Mouse (Mus musculus) heart, postnatal 0 days (tissue): ENCODE measurements around the gene Zeb2. TPM values are rescaled to one million over a fixed set of nuclear protein-coding genes. Genes with fewer than 3 reads are reported as not detected.

Experiments used
- ATAC-seq: fragments of 200-750 bp; cut with Nextera tagmentation; 2 replicates; pipeline ENCODE4 v1.8.0; 2017; ENCODE audit warnings: low read depth, moderate number of reproducible peaks, moderate library complexity; ENCODE audit not compliant: insufficient read depth
- DNase-seq: peaks from one replicate; pipeline ENCODE4 v3.0.0-alpha.2; 2016; ENCODE audit warnings: low spot score
- H3K27ac ChIP-seq: fragments of 300-500 bp; sonication (generic); 2 replicates; pipeline ENCODE4 v1.5.1; 2014; ENCODE audit warnings: low read depth, mild to moderate bottlenecking
- H3K27me3 ChIP-seq: fragments of 300-500 bp; sonication (generic); 2 replicates; pipeline ENCODE4 v1.6.1; 2014; ENCODE audit warnings: low read length, mixed read lengths; ENCODE audit not compliant: control insufficient read depth, insufficient read depth
- H3K36me3 ChIP-seq: fragments of 300-500 bp; sonication (generic); replicated peaks from 2 replicates; pipeline ENCODE4 v1.6.1; 2014; ENCODE audit warnings: low read length, mixed read lengths; ENCODE audit not compliant: control insufficient read depth, insufficient read depth
- H3K4me1 ChIP-seq: fragments of 300-500 bp; sonication (generic); 2 replicates; pipeline ENCODE4 v1.6.1; 2014; ENCODE audit warnings: antibody characterized with exemption; ENCODE audit not compliant: control insufficient read depth, insufficient read depth
- H3K4me2 ChIP-seq: fragments of 300-500 bp; sonication (generic); 2 replicates; pipeline ENCODE4 v1.6.1; 2014; ENCODE audit warnings: low read depth, mild to moderate bottlenecking, low read length, moderate library complexity
- H3K4me3 ChIP-seq: fragments of 300-500 bp; sonication (generic); 2 replicates; pipeline ENCODE4 v1.5.1; 2014; ENCODE audit warnings: low read depth, low read length
- H3K9ac ChIP-seq: fragments of 300-500 bp; sonication (generic); replicated peaks from 2 replicates; pipeline ENCODE4 v1.6.1; 2014; ENCODE audit warnings: low read depth, low read length, mixed read lengths
- H3K9me3 ChIP-seq: fragments of 300-500 bp; sonication (generic); replicated peaks from 2 replicates; pipeline ENCODE4 v1.6.1; 2016; ENCODE audit warnings: low read length; ENCODE audit not compliant: control insufficient read depth
- CTCF ChIP-seq: IDR thresholded peaks from 2 replicates; pipeline ENCODE4 v1.5.1; 2016; ENCODE audit warnings: antibody characterized with exemption, control low read depth, low read depth
- EP300 ChIP-seq: IDR thresholded peaks from 2 replicates; pipeline ENCODE4 v1.6.1; 2016; ENCODE audit warnings: antibody characterized with exemption, low read depth
- WGBS: fragments of 180-500 bp; shearing (Covaris S2); extraction: QIAGEN DNeasy Blood & Tissue Kit; methylation state at CpG from one replicate; pipeline ENCODE4 v1.1.7; 2014; 5-methylcytosine and 5-hydroxymethylcytosine counted together
- polyA plus RNA-seq: library from polyadenylated mRNA; unstranded; fragments of >200 nt; fragmentation: Nextera tagmentation; extraction: Ambion mirVana; gene quantifications from 2 replicates; pipeline ENCODE4 v1.2.1, GENCODE M21; 2015
- total RNA-seq: library from RNA; depleted of rRNA; stranded (reverse); fragments of >200 nt; gene quantifications from 2 replicates; pipeline ENCODE4 v1.2.3, GENCODE M21; 2014; ENCODE audit warnings: low replicate concordance

Zeb2 gene
- total and polyA plus RNA-seq, 2 experiments from 2014 or later = 13.4 to 41.2 TPM

DNA sequence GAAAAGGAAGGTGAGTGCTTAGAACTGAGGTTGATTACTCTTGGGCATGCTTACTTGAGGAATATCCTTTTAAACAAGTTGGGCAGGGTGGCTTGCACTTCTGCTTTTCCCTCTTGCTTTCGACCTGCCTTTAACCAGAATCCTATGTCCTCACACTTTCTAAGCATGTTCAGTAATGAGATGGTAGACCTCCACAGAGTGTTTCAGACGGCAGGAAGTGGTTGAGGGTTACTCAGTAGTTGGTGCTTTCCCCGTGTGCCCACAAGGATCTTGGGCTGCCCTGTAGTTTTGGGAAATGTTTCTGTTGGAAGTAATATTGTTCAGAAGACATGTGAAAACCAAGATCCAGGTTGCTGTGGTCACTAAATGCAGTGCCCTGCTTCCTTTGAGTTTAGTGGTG, 135.5 kb downstream of the Zeb2 start:
- Histone ChIP-seq H3K4me3 (no peak overlapping the region), H3K27me3 (no peaks in the 10 kb centered on the region), H3K36me3 (no peaks in the 10 kb centered on the region), H3K9me3 (no peaks in the 10 kb centered on the region), H3K9ac (no peak overlapping the region), H3K27ac (no peak overlapping the region), H3K4me1 (peaks cover 14% of the 10 kb centered on the region; the same call in 1 of the 2 replicates), H3K4me2 (no peak overlapping the region)
- DNase-seq (no peak), ATAC-seq (no peak)
- no peak for TF ChIP-seq CTCF
- no peak for TF ChIP-seq EP300
- WGBS = 75% methylated on average over 3 of the region's 3 CpGs

DNA sequence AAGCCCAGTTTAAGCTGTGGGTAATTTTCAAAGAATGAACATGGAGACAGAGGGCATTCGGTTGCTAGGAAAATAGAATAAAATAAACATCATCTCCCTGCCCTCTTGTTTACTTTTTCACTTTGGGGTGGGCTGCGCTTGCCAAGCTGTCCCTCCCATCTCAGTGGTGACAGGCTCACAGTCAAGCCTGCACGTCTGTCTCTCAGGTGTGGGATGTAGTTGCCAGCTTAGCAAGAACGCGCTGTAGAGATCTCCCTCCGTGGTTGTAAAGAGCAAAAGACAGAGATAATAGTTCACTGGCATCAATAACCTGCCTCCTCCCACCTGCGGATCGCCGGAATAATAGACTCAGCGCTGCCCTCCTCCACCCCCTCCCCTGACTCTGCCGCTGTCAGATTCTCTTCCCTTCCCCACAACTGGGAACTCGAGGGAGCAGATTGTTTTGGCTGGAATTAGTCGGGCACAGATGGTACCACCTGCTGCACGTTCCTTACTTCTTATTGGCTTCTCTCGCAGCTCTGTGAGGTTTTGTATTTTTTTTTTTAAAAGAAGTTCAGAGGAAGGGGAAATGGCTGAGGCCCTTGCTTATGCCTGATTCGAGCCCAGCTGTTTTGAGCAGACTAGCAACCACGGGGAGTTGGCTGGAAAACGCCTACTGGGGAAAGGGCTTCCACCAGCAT, 138.0 kb downstream of the Zeb2 start:
- DNase-seq (no peak), ATAC-seq (no peak)
- no peak for TF ChIP-seq CTCF
- no peak for TF ChIP-seq EP300
- no peaks in the 10 kb centered on the region for H3K27me3 ChIP-seq
- H3K4me2 ChIP-seq = peak overlapping the region; percentile 74
- 9% methylated on average over 18 of the region's 18 CpGs for WGBS
- peak overlapping the region; percentile 44 for H3K4me3 ChIP-seq
- peak overlapping the region; percentile 6; the same call in 1 of the 2 replicates for H3K27ac ChIP-seq
- no peaks in the 10 kb centered on the region for H3K9me3 ChIP-seq
- no peaks in the 10 kb centered on the region for H3K36me3 ChIP-seq
- peaks cover 11% of the 10 kb centered on the region; the same call in 1 of the 2 replicates for H3K4me1 ChIP-seq
- H3K9ac ChIP-seq = peak overlapping the region; percentile 31

DNA sequence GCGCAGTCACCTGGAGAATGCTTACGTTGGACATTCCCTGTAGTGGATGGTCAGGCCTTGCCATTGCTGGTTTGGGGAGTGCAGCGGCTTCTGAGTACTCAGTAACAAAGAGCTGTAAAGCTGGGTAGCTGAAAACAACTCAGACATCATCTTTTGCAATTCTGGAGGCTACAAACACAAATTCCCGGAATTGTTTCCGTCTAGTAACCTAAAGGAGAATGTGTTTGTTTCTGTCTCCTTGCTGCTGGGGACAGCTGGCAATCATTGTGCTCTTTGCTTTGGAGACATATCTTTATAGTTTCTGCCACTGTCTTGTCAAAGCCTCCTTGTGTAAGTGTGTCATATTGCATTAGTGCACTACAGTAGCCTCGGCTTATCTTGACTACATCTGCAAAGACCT, 139.2 kb downstream of the Zeb2 start:
- no peak for ATAC-seq
- TF ChIP-seq CTCF (no peak), EP300 (no peak)
- Histone ChIP-seq H3K4me3 (no peak overlapping the region), H3K27ac (no peak overlapping the region), H3K36me3 (no peaks in the 10 kb centered on the region), H3K4me2 (no peak overlapping the region), H3K27me3 (no peaks in the 10 kb centered on the region), H3K9ac (no peak overlapping the region), H3K4me1 (peaks cover 11% of the 10 kb centered on the region; the same call in 1 of the 2 replicates), H3K9me3 (no peaks in the 10 kb centered on the region)
- WGBS = 79% methylated on average over 6 of the region's 6 CpGs
- no peak for DNase-seq

GRCm38 (mm10) chr2:44977556-44977955, 139.6 kb downstream of the Zeb2 start:
- no peaks in the 10 kb centered on the region for H3K36me3 ChIP-seq
- ATAC-seq (no peak), DNase-seq (no peak)
- no peaks in the 10 kb centered on the region for H3K27me3 ChIP-seq
- H3K27ac ChIP-seq = no peak overlapping the region
- TF ChIP-seq CTCF (no peak), EP300 (no peak)
- H3K9me3 ChIP-seq = no peaks in the 10 kb centered on the region
- H3K4me2 ChIP-seq = no peak overlapping the region
- WGBS = 73% methylated on average over 2 of the region's 2 CpGs
- H3K4me3 ChIP-seq = no peak overlapping the region
- H3K9ac ChIP-seq = no peak overlapping the region
- peaks cover 11% of the 10 kb centered on the region; the same call in 1 of the 2 replicates for H3K4me1 ChIP-seq

DNA sequence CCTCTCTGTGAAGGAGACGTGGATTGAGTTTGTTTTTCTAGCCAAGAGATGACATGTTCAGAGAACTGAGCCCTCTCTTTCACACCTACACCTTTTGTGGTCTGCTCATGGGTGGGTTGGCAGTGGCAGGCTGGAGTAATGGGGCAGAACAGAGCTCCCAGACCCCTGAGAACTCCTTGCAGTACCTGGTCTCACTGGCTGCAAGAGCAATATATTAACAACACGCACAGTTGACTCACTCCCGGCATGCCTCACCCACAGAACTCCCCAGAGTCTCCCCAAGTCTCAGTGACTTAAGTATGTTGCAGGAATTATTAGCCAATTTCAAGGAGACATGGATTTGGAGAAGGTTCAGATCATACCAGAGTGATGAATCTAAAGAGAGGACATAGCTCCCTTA, 140.1 kb downstream of the Zeb2 start:
- no peak for DNase-seq
- TF ChIP-seq CTCF = no peak
- no peak for TF ChIP-seq EP300
- ATAC-seq = no peak
- Histone ChIP-seq H3K4me1 (peaks cover 11% of the 10 kb centered on the region; the same call in 1 of the 2 replicates), H3K9me3 (no peaks in the 10 kb centered on the region), H3K27me3 (no peaks in the 10 kb centered on the region), H3K27ac (no peak overlapping the region), H3K4me3 (no peak overlapping the region), H3K4me2 (no peak overlapping the region), H3K9ac (no peak overlapping the region), H3K36me3 (no peaks in the 10 kb centered on the region)
- 72% methylated on average over 3 of the region's 3 CpGs for WGBS

DNA sequence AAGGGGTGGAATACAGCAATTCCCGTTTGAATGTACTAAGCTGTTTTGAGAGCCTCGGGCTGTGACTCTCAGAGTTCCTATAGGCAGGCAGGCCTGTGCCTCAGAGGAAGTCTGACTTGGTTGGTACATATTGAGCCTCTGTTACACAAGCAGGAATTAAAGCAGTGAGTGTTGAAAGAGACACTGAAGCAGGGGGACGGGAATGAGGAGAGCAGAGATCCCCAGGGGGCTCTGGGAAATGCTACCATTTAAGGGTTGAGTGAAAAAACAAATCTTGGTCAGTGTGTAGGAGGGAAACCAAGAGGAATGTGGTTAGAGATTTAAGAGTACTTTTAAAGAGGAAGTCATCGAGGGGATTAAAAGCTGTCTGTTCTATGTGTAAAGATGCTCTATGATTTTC, 140.7 kb downstream of the Zeb2 start:
- no peak for TF ChIP-seq EP300
- no peak for TF ChIP-seq CTCF
- 43% methylated on average over 4 of the region's 4 CpGs for WGBS
- Histone ChIP-seq H3K4me1 (peaks cover 11% of the 10 kb centered on the region; the same call in 1 of the 2 replicates), H3K9me3 (no peaks in the 10 kb centered on the region), H3K9ac (no peak overlapping the region), H3K4me3 (no peak overlapping the region), H3K27me3 (no peaks in the 10 kb centered on the region), H3K27ac (no peak overlapping the region), H3K36me3 (no peaks in the 10 kb centered on the region), H3K4me2 (no peak overlapping the region)
- ATAC-seq = no peak
- no peak for DNase-seq
